Mouse (Mus musculus): Measurements from ENCODE around the gene Kcnf1. TPM values are rescaled to one million over a fixed set of nuclear protein-coding genes. Genes with fewer than 3 reads are reported as not detected.
"Not testable (repeated sequence)": the region's sequence is repeated elsewhere in the genome, so short reads cannot be mapped to it uniquely, and the experiment has no call there.

Kcnf1 gene
- polyA plus RNA-seq, 1 experiment from 2014 or later: 0.50 TPM

DNA sequence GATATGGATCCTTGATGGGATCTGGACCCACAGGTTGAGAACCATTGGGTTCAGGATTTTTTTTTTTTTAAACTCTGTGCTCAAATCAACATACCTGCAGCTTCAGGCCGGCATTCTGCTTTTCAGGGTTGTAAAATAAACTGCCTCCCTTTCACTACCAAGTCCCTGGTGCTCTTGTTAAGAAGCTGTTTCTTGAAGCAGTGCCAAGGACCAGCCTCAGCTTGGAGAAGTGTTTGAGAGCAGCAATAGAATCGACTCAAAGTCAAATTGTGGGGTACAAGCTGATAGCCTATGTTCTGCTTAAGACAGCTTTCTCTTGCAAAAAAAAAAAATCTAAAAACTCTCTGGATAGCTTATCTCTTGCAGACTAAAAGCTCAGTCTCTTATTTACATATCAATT, 34.9 kb downstream of the Kcnf1 start:
- ATAC-seq (ENCODE audit: insufficient read depth, low FRiP score): no peak
- Histone ChIP-seq H3K9ac (ENCODE audit: low read length) (no peak overlapping the region), H3K4me2 (ENCODE audit: low read depth, low read length) (no peak overlapping the region), H3K4me3 (replicated peaks; ENCODE audit: low read length) (no peak overlapping the region), H3K27ac (ENCODE audit: low read length) (no peak overlapping the region), H3K36me3 (ENCODE audit: control insufficient read depth, insufficient read depth, low read length) (no peaks in the 10 kb centered on the region), H3K9me3 (replicated peaks; ENCODE audit: control insufficient read depth, low read length) (no peaks in the 10 kb centered on the region), H3K27me3 (ENCODE audit: control insufficient read depth, insufficient read depth, low read length) (no peaks in the 10 kb centered on the region), H3K4me1 (ENCODE audit: control insufficient read depth, insufficient read depth, low read length) (no peaks in the 10 kb centered on the region)
- WGBS: 26% methylated on average over 2 of the region's 2 CpGs

DNA sequence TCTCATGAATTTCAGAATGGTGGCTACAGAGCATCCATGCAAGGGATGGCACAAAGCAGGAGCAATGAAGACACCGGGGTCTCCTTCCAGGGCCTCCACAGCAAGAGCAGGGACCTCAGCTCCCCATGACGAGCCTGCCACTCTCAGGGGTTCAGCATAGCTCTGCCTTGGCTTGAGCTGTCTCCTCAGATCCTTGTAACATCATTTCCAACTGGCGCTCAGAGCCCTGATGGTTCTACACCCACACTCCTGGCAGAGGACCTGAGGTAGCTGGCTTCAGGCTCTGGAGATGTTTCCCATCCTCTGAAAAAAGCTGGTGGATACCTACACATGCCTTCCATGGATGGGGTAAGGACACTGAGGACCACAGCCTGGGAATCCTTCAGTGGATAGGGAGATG, 36.3 kb downstream of the Kcnf1 start:
- Histone ChIP-seq H3K4me1 (ENCODE audit: control insufficient read depth, insufficient read depth, low read length) (no peaks in the 10 kb centered on the region), H3K9me3 (replicated peaks; ENCODE audit: control insufficient read depth, low read length) (no peaks in the 10 kb centered on the region), H3K36me3 (ENCODE audit: control insufficient read depth, insufficient read depth, low read length) (no peaks in the 10 kb centered on the region), H3K9ac (ENCODE audit: low read length) (no peak overlapping the region), H3K27me3 (ENCODE audit: control insufficient read depth, insufficient read depth, low read length) (no peaks in the 10 kb centered on the region), H3K4me3 (replicated peaks; ENCODE audit: low read length) (no peak overlapping the region), H3K27ac (ENCODE audit: low read length) (no peak overlapping the region), H3K4me2 (ENCODE audit: low read depth, low read length) (no peak overlapping the region)
- ATAC-seq (ENCODE audit: insufficient read depth, low FRiP score): no peak
- 74% methylated on average over 3 of the region's 3 CpGs for WGBS

GRCm38 (mm10) chr12:17134546-17135096, 42.1 kb downstream of the Kcnf1 start:
- Histone ChIP-seq H3K36me3 (ENCODE audit: control insufficient read depth, insufficient read depth, low read length) (no peaks in the 10 kb centered on the region), H3K9ac (ENCODE audit: low read length) (no peak overlapping the region), H3K27ac (ENCODE audit: low read length) (no peak overlapping the region), H3K9me3 (replicated peaks; ENCODE audit: control insufficient read depth, low read length) (no peaks in the 10 kb centered on the region), H3K4me1 (ENCODE audit: control insufficient read depth, insufficient read depth, low read length) (no peaks in the 10 kb centered on the region), H3K4me3 (replicated peaks; ENCODE audit: low read length) (no peak overlapping the region), H3K27me3 (ENCODE audit: control insufficient read depth, insufficient read depth, low read length) (no peaks in the 10 kb centered on the region), H3K4me2 (ENCODE audit: low read depth, low read length) (no peak overlapping the region)
- ATAC-seq (ENCODE audit: insufficient read depth, low FRiP score): no peak; the same call in 1 of the 2 replicates
- WGBS: 67% methylated on average over 9 of the region's 9 CpGs

DNA sequence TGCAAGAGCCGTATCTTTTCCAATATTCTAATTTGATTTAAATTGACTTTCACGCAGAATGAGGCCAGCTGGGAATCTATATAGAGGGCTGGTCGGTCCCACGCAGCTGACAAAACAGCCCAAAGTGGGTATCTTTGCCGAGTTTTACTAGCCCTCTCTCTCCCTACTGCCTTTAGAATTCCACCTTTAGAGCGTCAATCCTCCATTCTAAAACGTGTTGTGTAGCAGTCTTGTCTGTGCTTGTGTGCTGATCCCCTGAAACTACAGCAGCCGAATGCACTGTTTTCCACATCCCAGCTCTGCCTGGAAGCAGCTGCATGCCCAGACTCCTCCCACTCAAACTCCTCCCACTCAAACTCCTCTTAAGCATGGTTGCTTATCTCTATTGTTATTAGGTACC, 44.4 kb downstream of the Kcnf1 start:
- no peaks in the 10 kb centered on the region for H3K27me3 ChIP-seq (ENCODE audit: control insufficient read depth, insufficient read depth, low read length)
- ATAC-seq (ENCODE audit: insufficient read depth, low FRiP score): no peak
- H3K4me1 ChIP-seq (ENCODE audit: control insufficient read depth, insufficient read depth, low read length): no peaks in the 10 kb centered on the region
- H3K4me2 ChIP-seq (ENCODE audit: low read depth, low read length): no peak overlapping the region
- H3K36me3 ChIP-seq (ENCODE audit: control insufficient read depth, insufficient read depth, low read length): no peaks in the 10 kb centered on the region
- H3K27ac ChIP-seq (ENCODE audit: low read length): no peak overlapping the region
- no peak overlapping the region for H3K9ac ChIP-seq (ENCODE audit: low read length)
- H3K9me3 ChIP-seq (replicated peaks; ENCODE audit: control insufficient read depth, low read length): no peaks in the 10 kb centered on the region
- WGBS: 64% methylated on average over 8 of the region's 8 CpGs
- H3K4me3 ChIP-seq (replicated peaks; ENCODE audit: low read length): no peak overlapping the region

DNA sequence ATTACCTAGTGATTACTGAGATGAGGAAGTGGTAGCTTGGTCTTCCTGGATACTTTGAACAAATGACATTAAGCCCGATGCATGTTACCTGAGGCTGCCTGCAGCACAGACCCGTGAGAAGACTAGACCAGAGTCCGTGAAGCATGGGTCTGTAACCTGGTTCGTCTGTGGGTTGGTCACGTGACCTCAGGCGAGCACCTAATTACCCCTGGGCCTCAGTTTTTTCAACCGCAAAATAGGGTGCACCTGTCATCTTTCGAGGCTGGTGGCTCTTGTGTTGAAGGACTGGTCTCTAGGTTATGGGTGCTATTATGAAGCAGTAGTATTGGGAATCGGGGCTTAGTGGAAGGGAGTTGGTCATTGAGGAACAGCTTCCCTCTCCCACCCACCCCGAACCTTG, 45.1 kb downstream of the Kcnf1 start:
- H3K4me3 ChIP-seq (replicated peaks; ENCODE audit: low read length): no peak overlapping the region
- H3K27me3 ChIP-seq (ENCODE audit: control insufficient read depth, insufficient read depth, low read length): no peaks in the 10 kb centered on the region
- no peak overlapping the region for H3K4me2 ChIP-seq (ENCODE audit: low read depth, low read length)
- H3K9ac ChIP-seq (ENCODE audit: low read length): no peak overlapping the region
- H3K27ac ChIP-seq (ENCODE audit: low read length): no peak overlapping the region
- H3K4me1 ChIP-seq (ENCODE audit: control insufficient read depth, insufficient read depth, low read length): no peaks in the 10 kb centered on the region
- H3K9me3 ChIP-seq (replicated peaks; ENCODE audit: control insufficient read depth, low read length): no peaks in the 10 kb centered on the region
- no peaks in the 10 kb centered on the region for H3K36me3 ChIP-seq (ENCODE audit: control insufficient read depth, insufficient read depth, low read length)
- 90% methylated on average over 10 of the region's 10 CpGs for WGBS
- ATAC-seq (ENCODE audit: insufficient read depth, low FRiP score): no peak

DNA sequence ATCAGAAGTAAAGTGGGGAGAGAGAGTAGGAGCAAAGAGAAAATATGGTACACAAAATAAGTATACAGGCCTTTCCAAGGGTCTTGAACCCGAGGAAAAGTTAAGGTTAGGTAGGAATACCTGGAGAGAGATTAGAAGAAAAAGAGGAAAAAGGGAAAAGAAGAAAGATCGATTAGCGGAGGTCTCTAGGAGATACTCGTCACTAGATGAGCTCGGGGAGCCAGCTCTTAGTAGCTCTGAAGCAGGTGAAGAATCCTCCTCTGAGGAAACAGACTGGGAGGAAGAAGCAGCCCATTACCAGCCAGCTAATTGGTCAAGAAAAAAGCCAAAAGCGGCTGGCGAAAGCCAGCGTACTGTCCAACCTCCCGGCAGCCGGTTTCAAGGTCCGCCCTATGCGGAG, 53.8 kb downstream of the Kcnf1 start:
- not testable (repeated sequence) for H3K36me3 ChIP-seq (ENCODE audit: control insufficient read depth, insufficient read depth, low read length); H3K4me1 ChIP-seq (ENCODE audit: control insufficient read depth, insufficient read depth, low read length); H3K4me3 ChIP-seq (replicated peaks; ENCODE audit: low read length); H3K27ac ChIP-seq (ENCODE audit: low read length); H3K27me3 ChIP-seq (ENCODE audit: control insufficient read depth, insufficient read depth, low read length); H3K9ac ChIP-seq (ENCODE audit: low read length); ATAC-seq (ENCODE audit: insufficient read depth, low FRiP score); H3K4me2 ChIP-seq (ENCODE audit: low read depth, low read length); H3K9me3 ChIP-seq (replicated peaks; ENCODE audit: control insufficient read depth, low read length)
- 97% methylated on average over 11 of the region's 12 CpGs for WGBS

Other genes with a start within 250 kb of the Kcnf1 start
- 13.8 TPM in 2 replicates for gene Pqlc3, start 176.5 kb downstream of the Kcnf1 start, polyA plus RNA-seq (2015; fragmentation: Nextera tagmentation; extraction: Ambion mirVana)
- 0.22 and 0.34 TPM in 2 replicates for gene 2410004P03Rik, start 165.2 kb downstream of the Kcnf1 start, polyA plus RNA-seq (2015; fragmentation: Nextera tagmentation; extraction: Ambion mirVana)
- 654 and 661 TPM in 2 replicates for gene Pdia6, start 89.7 kb upstream of the Kcnf1 start, polyA plus RNA-seq (2015; fragmentation: Nextera tagmentation; extraction: Ambion mirVana)
- gene Atp6v1c2, start 152.5 kb upstream of the Kcnf1 start, polyA plus RNA-seq (2015; fragmentation: Nextera tagmentation; extraction: Ambion mirVana): 0.88 and 1.4 TPM in 2 replicates
- 17.0 and 18.3 TPM in 2 replicates for gene Nol10, start 171.6 kb upstream of the Kcnf1 start, polyA plus RNA-seq (2015; fragmentation: Nextera tagmentation; extraction: Ambion mirVana)

Data from stomach, embryonic 16.5 days (tissue).